Mouse (Mus musculus) adrenal gland (tissue): ENCODE data around the gene Ryr1.
"Not testable (repeated sequence)": the region's sequence is repeated elsewhere in the genome, so short reads cannot be mapped to it uniquely, and the experiment has no call there.

Source experiments
- intact Hi-C: fragments of 180-260 bp; cut with DNase I; formaldehyde crosslinking; loops from one replicate; pipeline ENCODE4 v1.15.1; 2025

Gene Ryr1

DNA sequence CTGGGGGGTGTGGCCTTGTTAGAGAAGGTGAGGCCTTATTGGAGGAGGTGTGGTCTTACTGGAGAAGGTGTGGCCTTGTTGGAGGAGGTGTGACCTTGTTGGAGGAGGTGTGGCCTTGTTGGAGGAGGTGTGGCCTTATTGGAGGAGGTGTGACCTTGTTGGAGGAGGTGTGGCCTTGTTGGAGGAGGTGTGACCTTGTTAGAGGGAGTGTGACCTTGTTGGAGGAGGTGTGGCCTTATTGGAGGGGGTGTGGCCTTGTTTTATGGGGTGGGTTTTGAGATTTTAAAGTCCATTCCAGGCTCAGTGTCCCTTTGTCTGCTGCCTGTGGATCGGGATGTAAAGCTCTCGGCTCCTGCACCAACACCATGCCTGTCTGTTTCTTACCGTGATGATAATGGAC lies 40.6 kb downstream of the Ryr1 start:
- intact Hi-C loops: no loop called here

DNA sequence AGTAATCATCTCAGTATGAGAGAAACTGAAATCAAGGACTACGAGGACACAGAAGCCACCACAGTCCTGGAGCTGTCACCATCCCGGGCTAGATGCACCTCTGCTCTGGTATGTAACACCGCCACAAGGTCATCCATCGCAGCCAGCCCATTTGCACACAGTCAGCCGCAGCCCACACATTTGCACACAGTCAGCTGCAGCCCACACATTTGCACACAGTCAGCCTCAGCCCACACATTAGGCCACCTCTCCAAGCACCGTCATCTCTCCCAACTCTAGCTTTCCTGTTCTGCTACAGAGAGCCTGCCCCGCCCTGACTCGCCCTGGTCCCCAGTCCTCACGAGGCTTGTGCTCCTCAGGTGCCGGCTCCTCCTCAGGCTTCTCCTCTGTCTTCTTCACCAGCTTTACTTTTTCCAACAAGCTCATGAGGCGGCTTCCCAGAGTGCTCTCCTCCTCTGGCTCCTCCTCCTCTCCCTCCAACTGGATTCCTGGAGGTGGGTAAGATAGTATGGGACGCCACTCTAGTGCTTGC lies 45.5 kb downstream of the Ryr1 start:
- intact Hi-C loops: no loop called here

DNA sequence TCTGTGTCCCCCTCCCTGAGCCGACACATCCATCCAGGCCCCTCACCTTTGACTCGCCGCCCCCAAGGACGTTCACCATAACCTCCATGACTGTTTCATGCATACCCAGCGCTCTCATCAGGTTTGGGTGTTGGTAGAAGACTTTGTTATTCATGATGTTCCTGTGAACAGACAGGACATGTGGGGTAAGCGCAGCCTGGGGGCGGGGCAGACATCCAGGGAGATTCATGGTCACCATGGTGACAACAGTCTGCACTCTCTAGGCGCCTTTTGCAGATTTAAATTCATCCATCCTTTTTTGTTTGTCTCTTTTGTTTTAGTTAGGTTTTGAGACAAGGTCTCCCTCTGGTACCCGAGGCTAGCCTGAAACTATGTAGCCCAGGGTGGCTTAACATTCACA lies 48.0 kb downstream of the Ryr1 start:
- intact Hi-C loops: no loop called here

DNA sequence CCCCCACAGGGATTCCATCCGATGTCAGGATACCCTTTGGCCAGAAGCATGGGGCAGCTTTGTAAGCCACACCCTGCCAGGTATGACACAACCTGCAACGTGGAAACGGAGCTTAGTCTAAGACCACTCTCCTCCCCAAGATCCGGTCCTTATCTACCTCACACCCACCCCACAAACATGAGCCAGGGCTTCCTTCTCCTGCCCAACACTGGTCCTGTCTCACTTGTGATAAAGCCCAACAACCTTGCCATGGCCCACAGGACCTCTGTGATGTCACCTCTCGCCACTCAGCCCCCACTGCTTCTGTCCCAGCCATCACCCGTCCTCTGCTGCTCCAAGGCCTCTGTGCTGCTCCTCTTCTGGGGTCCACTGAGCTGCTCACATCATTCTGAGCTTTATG lies 49.8 kb downstream of the Ryr1 start:
- intact Hi-C loops: no loop called here

DNA sequence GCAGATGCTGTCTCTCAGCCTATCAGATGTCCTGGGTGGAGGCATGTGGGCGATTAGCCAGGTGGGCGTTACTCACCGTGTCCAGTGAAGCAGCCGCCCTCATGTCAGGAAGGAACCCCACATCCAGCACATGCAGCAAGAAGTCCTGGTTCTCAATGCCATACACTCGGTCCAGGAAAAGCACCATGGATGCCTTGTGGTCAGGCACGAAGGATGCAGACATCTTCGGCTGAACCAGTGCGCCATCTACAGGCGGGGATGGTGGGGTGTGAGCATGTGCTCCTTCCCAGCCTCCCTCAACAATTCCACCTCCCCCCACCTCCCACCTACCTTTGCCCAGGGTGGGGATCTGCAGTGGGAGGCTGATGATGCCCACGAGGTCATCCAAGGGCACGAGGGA lies 52.3 kb downstream of the Ryr1 start:
- intact Hi-C loops: no loop called here

DNA sequence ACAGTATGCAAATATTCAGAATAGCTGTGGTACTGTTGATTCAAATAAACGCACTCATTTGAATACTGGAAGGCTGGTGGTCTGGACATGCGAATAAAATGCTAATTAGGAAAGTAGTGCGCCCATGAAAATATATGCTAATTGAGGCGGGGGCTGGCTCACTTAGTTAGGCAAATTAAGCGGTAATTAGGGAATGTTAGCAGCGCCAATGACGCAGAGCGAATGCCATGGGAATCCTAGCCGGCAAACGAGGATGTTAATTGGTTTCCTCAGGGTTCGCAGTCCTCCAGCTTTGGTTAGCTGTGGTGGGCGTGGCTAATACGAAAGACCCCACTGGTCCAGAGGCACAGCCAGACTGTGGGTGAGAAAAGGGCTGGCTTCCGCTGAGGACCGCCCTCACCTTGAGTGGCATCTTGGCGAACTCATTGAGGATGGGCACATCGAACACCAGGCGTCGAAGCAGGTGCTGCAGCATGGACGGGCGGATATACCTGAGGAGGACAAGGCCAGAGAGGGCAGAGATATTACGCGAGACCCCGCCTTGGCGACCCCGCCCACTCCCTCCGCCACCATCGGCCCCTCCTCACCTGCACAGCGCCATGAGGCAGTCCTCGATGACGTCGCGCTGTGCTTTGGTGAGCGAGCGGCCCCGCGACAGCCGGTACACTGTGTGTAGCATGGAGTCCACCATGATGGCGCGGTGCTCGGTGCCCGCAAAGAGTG lies 53.6 kb downstream of the Ryr1 start:
- intact Hi-C loops: no loop called here

DNA sequence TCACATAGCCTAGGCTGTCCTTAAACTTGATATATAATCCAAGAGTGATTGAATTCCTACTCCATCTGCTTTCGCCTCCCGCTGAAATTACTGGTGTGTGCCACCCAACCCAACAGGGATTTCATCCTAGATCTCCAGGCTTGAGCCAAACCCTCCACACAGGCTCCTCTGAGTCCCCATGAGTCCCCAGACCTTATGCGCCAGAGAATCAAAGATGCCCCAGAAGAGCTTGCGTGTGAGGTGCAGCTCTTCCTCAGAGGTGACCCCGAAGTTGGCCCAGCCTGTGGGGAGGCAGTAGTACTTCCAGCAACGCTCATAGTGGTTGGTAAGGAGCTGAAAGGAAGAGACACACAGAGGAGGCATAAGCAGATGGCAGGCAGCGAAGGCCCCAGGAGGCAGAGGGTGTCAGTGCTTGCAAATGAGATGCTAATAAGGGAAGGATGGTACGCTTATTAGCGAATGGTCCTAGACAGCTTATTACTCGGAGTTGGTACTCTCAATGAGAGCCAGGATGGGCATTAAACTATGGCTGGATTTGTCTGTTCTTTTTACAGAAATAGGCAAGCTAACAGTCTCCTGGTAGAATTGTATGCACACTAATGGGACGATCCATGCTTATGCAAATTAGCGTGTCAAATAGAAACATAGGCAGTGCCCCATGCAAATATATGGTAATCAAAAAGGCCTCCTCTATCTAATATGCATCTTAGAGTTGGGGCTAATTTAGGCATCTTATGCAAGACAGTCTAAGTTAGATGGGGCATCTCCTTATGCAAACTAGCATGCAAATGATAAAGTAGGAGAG lies 54.4 kb downstream of the Ryr1 start:
- intact Hi-C loops: no loop called here

DNA sequence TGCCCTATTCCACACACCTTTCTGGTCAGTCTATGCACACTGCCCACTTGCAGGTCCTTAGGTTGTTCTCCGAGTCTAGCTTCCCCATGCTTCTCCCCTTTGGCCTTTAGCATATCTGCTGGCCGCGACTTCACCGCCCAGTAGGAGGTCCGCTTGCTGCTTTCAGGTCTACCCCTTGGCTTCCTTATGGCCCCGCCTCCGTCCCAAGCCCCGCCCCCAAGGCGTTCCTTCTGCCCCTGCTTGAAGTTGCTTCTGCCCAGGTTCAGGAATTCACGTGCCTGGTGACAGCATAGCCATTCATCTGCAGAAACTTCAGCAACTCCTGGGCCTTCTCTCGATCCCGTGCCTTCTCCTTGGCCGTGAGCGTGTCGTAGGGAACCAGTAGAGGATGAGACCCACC lies 57.2 kb downstream of the Ryr1 start:
- intact Hi-C loops: no loop called here

DNA sequence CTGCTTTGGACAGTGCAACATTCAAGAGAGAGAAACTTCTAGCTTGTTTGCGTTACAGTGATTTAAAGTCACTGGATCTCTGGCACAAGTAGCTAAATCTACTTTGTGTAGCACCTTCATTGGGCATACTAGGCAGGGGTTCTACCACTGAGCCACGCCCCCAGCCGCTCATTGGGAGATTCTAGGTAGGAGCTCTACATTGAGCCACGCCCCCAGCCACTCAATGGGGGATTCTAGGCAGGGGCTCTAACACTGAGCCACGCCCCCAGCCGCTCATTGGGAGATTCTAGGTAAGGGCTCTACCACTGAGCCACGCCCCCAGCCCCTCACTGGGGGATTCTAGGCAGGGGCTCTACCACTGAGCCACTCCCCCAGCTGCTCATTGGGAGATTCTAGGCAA lies 61.5 kb downstream of the Ryr1 start:
- intact Hi-C loops: not testable (repeated sequence)

DNA sequence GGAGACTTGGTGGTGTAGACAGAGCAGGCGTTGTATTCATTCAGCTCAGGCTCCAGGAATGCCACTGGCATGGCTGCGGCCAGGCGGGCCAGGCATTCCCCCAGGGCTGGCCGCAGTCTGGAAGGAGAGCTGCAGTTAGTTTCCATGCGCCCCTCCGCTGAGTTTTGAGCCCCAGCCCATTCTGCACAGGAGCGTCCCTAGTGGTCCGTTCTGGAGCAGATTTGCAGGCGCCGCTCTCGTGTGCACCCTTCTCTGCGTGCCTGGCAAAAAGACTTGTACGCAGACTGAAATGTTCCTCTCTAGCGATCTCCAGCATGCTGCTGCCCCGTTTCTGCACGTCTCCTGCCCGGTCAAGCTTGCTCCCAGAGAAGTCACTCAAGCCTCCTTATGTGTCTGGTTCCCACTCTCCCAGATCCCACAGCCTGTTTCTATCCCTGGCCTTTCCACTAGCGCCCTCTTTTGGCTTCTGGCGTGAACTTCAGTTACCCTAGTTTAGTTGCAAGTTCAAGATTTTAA lies 63.4 kb downstream of the Ryr1 start:
- intact Hi-C loops: no loop called here

DNA sequence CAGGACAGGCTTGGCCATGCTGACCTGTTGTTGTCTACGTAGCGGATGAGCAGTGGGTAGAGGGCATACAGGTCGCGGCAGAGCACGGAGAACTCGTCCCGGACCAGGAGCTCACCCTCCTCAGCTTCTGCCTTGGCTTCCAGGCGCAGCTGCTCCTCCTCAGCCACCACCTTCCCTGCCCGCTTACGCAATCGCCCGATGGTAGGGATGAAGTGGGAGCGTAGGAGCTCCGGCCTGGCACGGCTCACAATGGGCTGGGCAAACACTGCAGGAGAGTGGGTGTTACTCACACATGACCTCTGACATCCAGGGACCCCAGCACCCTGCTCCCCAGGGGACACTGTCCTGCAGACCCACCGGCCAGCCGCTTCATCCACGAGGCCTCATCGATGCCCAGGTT lies 65.5 kb downstream of the Ryr1 start:
- intact Hi-C loops: loop anchor here (10.0 kb wide), 1 partner anchor 235 kb away; no protein-coding TSS in a partner anchor

DNA sequence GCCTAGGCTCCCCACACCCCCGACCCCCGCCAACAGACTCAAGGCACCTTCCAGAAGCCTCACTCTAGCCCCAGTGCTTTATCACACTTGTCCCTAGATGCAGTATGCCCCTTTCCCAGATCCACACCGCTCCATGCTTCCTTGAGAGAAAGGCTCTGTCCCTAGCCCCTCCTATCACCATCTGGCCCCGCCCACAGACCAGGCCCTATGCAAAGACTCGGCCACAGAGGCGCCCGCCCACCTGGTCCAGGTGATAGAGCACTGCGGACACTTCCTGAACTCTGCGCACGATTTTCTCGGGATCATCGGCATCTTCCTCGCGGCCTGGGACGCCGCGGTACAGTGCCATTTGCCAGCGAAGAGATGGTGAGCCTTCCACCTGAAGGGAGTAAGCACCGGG lies 72.2 kb downstream of the Ryr1 start:
- intact Hi-C loops: loop anchor here (10.0 kb wide), 1 partner anchor 242 kb away; no protein-coding TSS in a partner anchor

DNA sequence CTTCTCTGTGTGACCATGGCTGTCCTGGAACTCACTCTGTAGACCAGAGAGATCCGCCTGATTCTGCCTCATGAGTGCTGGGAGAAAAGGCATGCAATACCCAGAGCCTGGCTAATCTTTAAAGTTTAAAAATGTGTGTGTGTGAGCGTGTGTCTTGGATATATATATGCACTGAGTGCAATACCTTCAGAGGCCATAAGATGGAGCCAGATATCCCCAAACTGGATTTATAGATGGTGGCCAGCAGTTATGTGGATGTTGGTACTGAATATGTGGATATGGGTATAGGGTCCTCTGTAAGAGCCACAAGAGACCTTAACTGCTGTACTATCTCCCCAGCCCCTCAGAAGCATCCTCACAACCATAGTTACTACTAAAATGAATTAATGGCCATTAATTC lies 74.2 kb downstream of the Ryr1 start:
- intact Hi-C loops: loop anchor here (10.0 kb wide), 1 partner anchor 244 kb away; no protein-coding TSS in a partner anchor

DNA sequence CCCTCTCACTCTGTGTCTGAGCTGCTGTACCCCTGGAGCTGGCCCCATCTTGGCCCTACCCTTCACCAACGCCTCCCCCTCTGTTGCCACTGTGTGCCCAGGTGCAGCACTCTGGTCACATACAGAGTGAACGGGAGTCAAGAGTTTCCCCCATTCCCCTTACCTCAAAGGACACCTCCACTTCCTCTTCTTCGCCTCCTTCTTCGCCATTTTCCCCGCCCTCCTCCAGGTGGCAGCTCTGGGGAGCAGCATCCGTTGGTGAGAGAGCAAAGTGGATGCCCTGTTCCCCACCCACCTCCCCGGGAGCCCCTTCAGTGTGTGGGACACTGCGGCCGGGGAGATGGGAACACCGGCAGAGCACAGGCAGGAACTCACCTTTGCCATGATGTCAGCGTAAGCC lies 76.4 kb downstream of the Ryr1 start:
- intact Hi-C loops: no loop called here

DNA sequence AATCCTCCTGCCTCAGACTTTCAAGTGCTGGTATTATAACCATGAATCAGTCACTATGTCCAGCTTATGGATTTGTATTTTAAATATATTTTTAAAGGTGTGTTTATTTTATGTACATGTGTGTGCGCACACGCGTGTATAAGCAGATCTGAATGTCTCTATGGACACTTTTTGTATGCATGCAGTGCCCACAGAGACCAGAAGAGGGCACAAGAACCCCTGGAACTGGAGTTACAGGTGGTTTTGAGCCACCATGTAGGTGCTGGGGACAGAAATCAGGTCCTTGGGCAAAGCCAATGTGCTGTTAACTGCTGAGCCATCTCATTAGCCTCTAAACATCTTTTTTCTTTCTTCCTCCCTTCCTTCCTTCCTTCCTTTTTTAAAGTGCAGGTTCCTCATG lies 76.9 kb downstream of the Ryr1 start:
- intact Hi-C loops: no loop called here

DNA sequence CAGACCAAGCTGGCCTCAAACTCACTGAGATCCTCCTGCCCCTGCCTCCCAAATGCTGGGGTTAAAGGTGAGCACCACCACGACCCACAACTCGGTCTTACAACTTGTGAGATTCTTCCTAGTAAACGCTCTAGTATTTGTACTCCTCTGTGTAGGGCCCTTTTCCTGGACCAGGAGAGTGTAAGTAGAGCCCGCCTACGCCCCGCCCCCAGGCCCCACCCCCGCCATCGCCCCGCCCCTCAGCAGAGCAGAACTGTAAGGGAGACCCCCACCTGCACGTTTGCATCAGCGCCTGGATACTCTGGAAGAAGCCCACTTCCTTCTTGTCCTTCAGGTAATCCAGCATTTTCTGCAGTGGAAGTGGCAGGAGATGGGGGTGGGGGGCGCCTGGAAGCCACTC lies 78.4 kb downstream of the Ryr1 start:
- intact Hi-C loops: no loop called here

DNA sequence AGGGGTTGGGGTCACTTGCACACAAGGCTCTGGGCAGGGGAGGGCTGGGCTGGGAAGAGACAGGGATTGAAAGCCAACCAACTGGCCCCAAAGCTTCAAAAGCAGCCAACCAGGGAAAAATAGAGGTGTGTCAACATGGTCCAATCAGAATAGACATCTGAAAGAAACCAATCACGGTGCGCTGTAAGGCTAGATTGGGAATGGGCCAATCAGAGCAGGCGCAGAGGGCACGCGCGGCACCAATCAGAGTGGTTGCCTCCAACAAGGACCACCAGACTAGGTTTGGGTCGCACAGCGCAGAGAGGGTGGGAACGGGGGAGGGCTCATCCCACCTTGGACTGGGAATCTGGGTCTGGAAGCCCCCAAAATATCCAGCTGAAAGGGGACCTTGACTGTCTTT lies 80.7 kb downstream of the Ryr1 start:
- intact Hi-C loops: no loop called here

DNA sequence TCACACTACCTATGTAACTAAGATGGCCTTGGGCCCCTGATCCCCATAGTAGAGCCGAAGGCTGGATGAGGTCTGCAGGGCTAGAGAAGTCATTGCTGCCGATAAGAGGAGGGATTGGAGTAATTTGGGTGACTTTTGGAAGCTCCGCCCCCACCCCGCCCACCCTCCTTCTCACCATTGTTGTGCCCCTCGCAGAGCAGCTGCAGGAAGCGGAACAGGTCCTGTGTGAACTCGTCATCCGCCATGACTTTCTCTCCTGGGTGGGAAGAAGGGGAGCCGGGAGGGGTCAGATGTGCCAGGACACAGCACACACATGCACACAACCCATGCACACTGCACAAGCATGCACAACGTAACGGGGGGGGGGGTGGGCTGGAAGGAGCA lies 81.3 kb downstream of the Ryr1 start:
- intact Hi-C loops: no loop called here

DNA sequence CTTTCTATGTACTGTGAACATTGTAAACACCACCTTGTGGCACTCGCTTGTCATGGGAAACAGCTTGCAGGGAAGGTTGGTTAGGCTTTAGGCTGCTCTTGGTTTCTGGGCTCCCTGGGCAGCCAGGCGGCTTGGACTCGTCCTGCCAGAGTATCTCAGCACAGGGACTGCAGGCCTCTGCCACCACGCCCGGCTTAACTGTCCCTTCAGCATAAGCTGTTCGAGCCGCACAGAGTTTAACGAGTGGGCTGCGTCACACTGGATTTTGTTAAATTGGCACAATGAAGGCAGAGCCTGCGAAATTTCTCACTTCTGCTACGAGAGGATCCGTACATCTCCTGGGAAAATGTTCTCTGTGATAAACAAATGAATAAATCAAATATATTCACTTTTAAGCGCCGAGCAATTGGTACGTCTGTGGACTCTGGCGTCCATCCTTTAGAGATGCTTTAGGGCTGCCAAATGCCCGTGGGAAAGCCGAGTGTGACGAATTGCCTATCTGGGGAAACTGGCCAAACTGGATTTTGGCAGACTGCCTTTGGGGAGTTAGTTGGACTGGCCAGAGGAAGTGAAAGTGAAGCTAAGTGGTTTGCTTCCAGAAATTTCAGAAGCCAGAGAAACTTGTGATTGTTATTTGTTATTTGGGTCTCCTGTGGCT lies 81.8 kb downstream of the Ryr1 start:
- intact Hi-C loops: no loop called here

DNA sequence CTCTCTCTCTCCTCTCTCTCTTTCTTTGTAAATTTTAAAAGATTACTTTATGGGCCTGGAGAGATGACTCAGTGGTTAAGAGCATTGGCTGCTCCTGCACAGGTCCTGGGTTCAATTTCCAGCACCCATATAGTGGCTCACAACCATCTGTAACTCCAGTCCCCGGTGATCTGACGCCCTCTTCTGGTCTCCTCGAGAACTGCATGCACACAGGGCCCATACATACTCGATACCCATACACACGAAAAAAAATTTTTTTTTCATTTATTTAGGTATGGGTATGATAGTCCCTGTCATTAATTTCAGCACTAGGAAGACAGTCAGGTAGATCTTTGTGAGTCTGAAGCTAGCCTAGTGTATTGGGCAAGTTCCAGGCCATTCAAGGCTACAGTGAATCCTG lies 83.8 kb downstream of the Ryr1 start:
- intact Hi-C loops: no loop called here

DNA sequence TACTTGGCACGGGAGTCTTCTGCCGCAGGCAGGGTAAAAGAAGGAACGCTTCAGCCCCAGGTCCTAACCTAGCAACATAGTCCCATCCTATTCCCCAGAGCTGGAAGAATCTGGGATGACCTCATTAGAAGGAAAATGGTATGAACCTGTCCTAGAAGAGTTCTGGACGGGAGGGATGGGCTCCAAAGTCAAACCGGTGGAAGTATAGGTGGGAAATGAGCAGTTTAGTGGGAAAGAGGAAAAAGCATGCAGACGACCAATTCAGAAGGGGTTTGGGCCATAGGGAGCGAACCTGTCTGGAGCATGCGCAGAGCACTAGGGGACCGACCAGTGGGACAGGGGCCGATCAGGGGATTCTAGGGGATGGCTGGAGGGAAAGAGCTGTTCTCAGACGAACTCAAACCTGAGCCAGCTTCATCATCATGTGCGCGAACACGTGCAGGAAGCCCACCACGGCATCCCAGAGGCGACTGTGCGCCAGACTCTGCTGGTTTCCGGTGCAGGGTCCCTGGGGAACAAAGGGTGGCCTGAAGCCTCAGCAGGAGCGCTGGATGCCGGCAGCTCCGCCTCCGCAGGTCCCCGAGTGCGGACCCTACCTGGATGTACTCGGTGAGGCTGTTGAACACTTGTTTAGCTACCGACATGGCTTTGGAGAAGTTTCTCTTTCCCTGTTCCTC lies 84.9 kb downstream of the Ryr1 start:
- intact Hi-C loops: loop anchor here (5.0 to 10.0 kb wide), 4 partner anchors 48 to 255 kb away; partner anchors contain the start of gene Rinl
